Mouse (Mus musculus) mature B cell (primary cell): Measurements from ENCODE around the gene Psmg3.

Source experiments
- in situ Hi-C: fragments of 300-500 bp; cut with MboI; formaldehyde crosslinking; loops from 2 replicates; pipeline ENCODE4 v1.14.3; 2019

The Psmg3 gene

GRCm38 (mm10) chr5:139794938-139795337, 31.7 kb downstream of the Psmg3 start:
- in situ Hi-C loops: no loop called here

GRCm38 (mm10) chr5:139794137-139794536, 32.5 kb downstream of the Psmg3 start:
- in situ Hi-C loops: no loop called here

GRCm38 (mm10) chr5:139793338-139794089, 33.2 kb downstream of the Psmg3 start:
- in situ Hi-C loops: no loop called here

GRCm38 (mm10) chr5:139792966-139793337, 33.7 kb downstream of the Psmg3 start:
- in situ Hi-C loops: no loop called here

- in situ Hi-C loops: no loop called here
Measured at GRCm38 (mm10) chr5:139792159-139792775, 34.4 kb downstream of the Psmg3 start.

GRCm38 (mm10) chr5:139791227-139792158, 35.2 kb downstream of the Psmg3 start, which contains the start of gene Mafk:
TSS of gene Mafk (plus strand) at chr5:139791513.
- in situ Hi-C loops: no loop called here

GRCm38 (mm10) chr5:139789466-139789865, 37.2 kb downstream of the Psmg3 start:
- in situ Hi-C loops: no loop called here

GRCm38 (mm10) chr5:139781406-139781805, 45.3 kb downstream of the Psmg3 start:
- in situ Hi-C loops: no loop called here

GRCm38 (mm10) chr5:139776966-139777365, 49.7 kb downstream of the Psmg3 start:
- in situ Hi-C loops: no loop called here

GRCm38 (mm10) chr5:139775216-139775926, 51.3 kb downstream of the Psmg3 start, which contains the start of gene Ints1:
TSS of gene Ints1 (minus strand) at chr5:139775674.
- in situ Hi-C loops: no loop called here
